Mouse (Mus musculus): ENCODE data around the gene Akap2. TPM values are rescaled to one million over a fixed set of nuclear protein-coding genes. Genes with fewer than 3 reads are reported as not detected.

Gene Akap2
- polyA plus RNA-seq, 1 experiment from 2014 or later = 7.9 TPM

GRCm38 (mm10) chr4:57934181-57934580, 216.7 kb downstream of the Akap2 start:
- H3K36me3 ChIP-seq (ENCODE audit: poor library complexity, severe bottlenecking) = no peaks in the 10 kb centered on the region
- no peak overlapping the region for H3K4me3 ChIP-seq
- no peak overlapping the region for H3K4me2 ChIP-seq
- no peaks in the 10 kb centered on the region for H3K27me3 ChIP-seq
- no peak overlapping the region for H3K27ac ChIP-seq
- H3K4me1 ChIP-seq = no peaks in the 10 kb centered on the region
- no peaks in the 10 kb centered on the region; the same call in none of the 2 replicates for H3K9me3 ChIP-seq (replicated peaks)
- no peak for ATAC-seq
- 68% methylated on average over 5 of the region's 5 CpGs for WGBS
- H3K9ac ChIP-seq = no peak overlapping the region

DNA sequence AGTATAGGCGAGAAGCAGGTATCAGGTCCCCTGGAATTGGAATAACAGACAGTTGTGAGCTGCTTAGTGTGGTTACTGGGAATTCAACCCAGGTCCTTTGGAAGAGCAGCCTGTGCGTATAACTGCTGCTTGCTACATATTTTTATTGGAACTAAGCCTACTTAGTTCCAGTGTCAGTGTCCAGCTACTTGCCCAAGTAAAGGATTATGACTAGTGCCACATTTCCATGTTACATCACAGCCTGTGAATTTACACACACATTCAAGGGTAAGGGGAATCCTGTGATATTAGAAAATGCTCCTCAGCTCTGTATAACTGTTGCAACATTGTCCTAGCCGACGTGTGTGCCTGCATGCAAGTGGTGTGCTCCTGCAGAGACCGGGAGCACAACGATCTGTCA, 219.8 kb downstream of the Akap2 start:
- Histone ChIP-seq H3K27ac (no peak overlapping the region), H3K4me1 (no peaks in the 10 kb centered on the region), H3K27me3 (no peaks in the 10 kb centered on the region), H3K36me3 (ENCODE audit: poor library complexity, severe bottlenecking) (peaks cover 8% of the 10 kb centered on the region), H3K9me3 (replicated peaks) (no peaks in the 10 kb centered on the region; the same call in none of the 2 replicates), H3K4me3 (no peak overlapping the region), H3K4me2 (no peak overlapping the region), H3K9ac (no peak overlapping the region)
- ATAC-seq = no peak
- 91% methylated on average over 6 of the region's 6 CpGs for WGBS

- H3K4me1 ChIP-seq = no peaks in the 10 kb centered on the region
- 92% methylated on average over 4 of the region's 4 CpGs for WGBS
- no peaks in the 10 kb centered on the region for H3K27me3 ChIP-seq
- H3K9me3 ChIP-seq (replicated peaks) = no peaks in the 10 kb centered on the region
- no peak overlapping the region for H3K4me2 ChIP-seq
- H3K27ac ChIP-seq = no peak overlapping the region
- H3K36me3 ChIP-seq (ENCODE audit: poor library complexity, severe bottlenecking) = peaks cover 41% of the 10 kb centered on the region
- H3K4me3 ChIP-seq = no peak overlapping the region
- no peak overlapping the region for H3K9ac ChIP-seq
- no peak for ATAC-seq
These were observed 223.2 kb downstream of the Akap2 start for GRCm38 (mm10) chr4:57940631-57941030.

DNA sequence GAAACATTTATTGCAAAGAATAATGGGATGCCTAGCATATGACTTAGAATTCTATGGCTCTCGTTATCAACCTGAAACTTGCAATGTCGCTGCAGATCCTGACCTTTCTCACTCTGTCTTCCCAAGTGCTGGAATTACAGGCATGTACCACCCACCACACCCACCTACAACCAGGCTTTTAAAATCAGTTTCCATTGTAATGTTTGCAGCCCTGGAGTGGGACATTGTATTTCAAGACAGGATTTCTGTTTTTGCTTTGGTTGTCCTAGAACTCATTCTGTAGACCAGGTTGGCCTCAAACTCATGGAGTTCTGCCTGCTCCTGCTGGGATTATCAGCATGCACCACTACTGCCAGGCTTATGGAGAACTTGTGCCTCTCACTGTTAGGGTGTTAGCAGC, 225.4 kb downstream of the Akap2 start:
- no peak for ATAC-seq
- no peaks in the 10 kb centered on the region for H3K27me3 ChIP-seq

More for the DNA sequence above, 225.4 kb downstream of the Akap2 start:
- Histone ChIP-seq H3K4me2 (no peak overlapping the region), H3K4me1 (no peaks in the 10 kb centered on the region), H3K4me3 (no peak overlapping the region), H3K9me3 (replicated peaks) (no peaks in the 10 kb centered on the region), H3K9ac (no peak overlapping the region), H3K36me3 (ENCODE audit: poor library complexity, severe bottlenecking) (peaks cover 60% of the 10 kb centered on the region), H3K27ac (no peak overlapping the region)
- 88% methylated on average over 2 of the region's 2 CpGs for WGBS

Other genes starting within 250 kb of the Akap2 start
- 4.5 and 4.7 TPM in 2 replicates for gene Pakap, start 149.5 kb upstream of the Akap2 start, polyA plus RNA-seq (2015; fragmentation: Nextera tagmentation; extraction: Ambion mirVana)
- gene D630039A03Rik, start 198.6 kb downstream of the Akap2 start, polyA plus RNA-seq (2015; fragmentation: Nextera tagmentation; extraction: Ambion mirVana) = 0.08 TPM in 1 of 2 replicates, not detected in the other
- gene Txn1, start 238.8 kb downstream of the Akap2 start, polyA plus RNA-seq (2015; fragmentation: Nextera tagmentation; extraction: Ambion mirVana) = 358 and 382 TPM in 2 replicates